Comparison of ENCODE assay signal across 34 mouse cellular contexts in the genomic region with DNA sequence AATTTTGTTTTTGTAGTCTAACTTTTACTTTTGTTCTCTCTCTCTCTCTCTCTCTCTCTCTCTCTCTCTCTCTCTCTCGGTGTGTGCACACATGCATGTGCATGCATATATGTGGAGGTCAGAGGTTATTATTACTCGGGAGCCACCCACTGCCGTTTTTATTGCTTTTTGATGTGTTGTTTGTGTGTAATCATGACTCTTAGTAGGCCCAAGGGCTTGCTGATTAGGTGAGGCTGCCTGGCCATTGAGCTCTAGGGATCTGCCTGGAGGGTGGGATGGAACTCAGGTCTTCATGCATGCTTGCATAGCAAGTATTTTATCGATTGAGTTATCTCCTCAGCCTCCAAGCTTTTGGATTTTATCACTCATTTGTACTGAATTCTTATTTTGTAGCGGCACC.
"Had no signal": no experiment of that assay in that cellular context is flagged by ENCODE, and none has a peak within 500 bp of the region (broad histone marks: within the 10 kb centered on the region; RNA-seq: fewer than 3 reads in every experiment).

No protein-coding gene starts in this region.

- H3K4me2 ChIP-seq: heart, embryonic 11.5 days; heart, embryonic 12.5 days; heart, embryonic 13.5 days; heart, embryonic 15.5 days; hindbrain, embryonic 12.5 days; hindbrain, embryonic 13.5 days; hindbrain, embryonic 14.5 days; hindbrain, embryonic 15.5 days; intestine, embryonic 15.5 days; kidney, embryonic 15.5 days had no signal

- H3K9ac ChIP-seq: heart, embryonic 12.5 days; heart, embryonic 13.5 days; heart, embryonic 15.5 days; hindbrain, embryonic 12.5 days; hindbrain, embryonic 13.5 days; hindbrain, embryonic 14.5 days; hindbrain, embryonic 15.5 days; intestine, embryonic 15.5 days; kidney, embryonic 15.5 days had no signal

- DNase-seq: heart, postnatal 10 days; heart, postnatal 36 days; heart, postnatal 4 days; kidney, adult 11 months; kidney, adult 18-20 months; kidney, adult 2 months; kidney, adult 8-10 months; kidney, adult 9 months; kidney, postnatal 10 days; kidney, postnatal 14 days; kidney, postnatal 25 days; kidney, postnatal 36 days; kidney, postnatal 4 days; layer of hippocampus, adult 9-11 months; layer of hippocampus, postnatal 36 days had no signal

- H3K27me3 ChIP-seq: heart, embryonic 12.5 days; heart, embryonic 13.5 days; heart, embryonic 15.5 days; hindbrain, embryonic 12.5 days; hindbrain, embryonic 13.5 days; hindbrain, embryonic 15.5 days; intestine, embryonic 15.5 days; kidney, embryonic 15.5 days had no signal

- H3K9me3 ChIP-seq: heart, embryonic 10.5 days; heart, embryonic 13.5 days; heart, embryonic 15.5 days; hindbrain, embryonic 12.5 days; hindbrain, embryonic 13.5 days; hindbrain, embryonic 15.5 days; intestine, embryonic 15.5 days; kidney, embryonic 15.5 days had no signal

- ATAC-seq: hindbrain, embryonic 16.5 days; hindbrain, postnatal 0 days; inflammation-experienced regulatory T-cells, adult 6 months; intestine, embryonic 15.5 days; intestine, embryonic 16.5 days; intestine, postnatal 0 days had no signal

- H3K4me1 ChIP-seq: hindbrain, embryonic 10.5 days; hindbrain, embryonic 12.5 days; hindbrain, embryonic 13.5 days; hindbrain, embryonic 15.5 days; intestine, embryonic 15.5 days; kidney, embryonic 15.5 days had no signal

- H3K4me3 ChIP-seq: heart, embryonic 10.5 days; heart, embryonic 12.5 days; heart, embryonic 13.5 days; heart, embryonic 15.5 days; hindbrain, embryonic 10.5 days; hindbrain, embryonic 12.5 days; hindbrain, embryonic 13.5 days; hindbrain, embryonic 15.5 days; intestine, embryonic 15.5 days; kidney, embryonic 15.5 days; layer of hippocampus, adult 2 months had no signal

- H3K27ac ChIP-seq: heart, embryonic 10.5 days; heart, embryonic 13.5 days; heart, embryonic 15.5 days; hindbrain, embryonic 10.5 days; hindbrain, embryonic 12.5 days; hindbrain, embryonic 13.5 days; hindbrain, embryonic 14.5 days; hindbrain, embryonic 15.5 days; hindbrain, postnatal 0 days; intestine, embryonic 15.5 days; kidney, embryonic 15.5 days; kidney, postnatal 0 days; layer of hippocampus, adult 2 months had no signal

- H3K36me3 ChIP-seq: heart, embryonic 10.5 days; heart, embryonic 12.5 days; heart, embryonic 15.5 days; hindbrain, embryonic 10.5 days; hindbrain, embryonic 12.5 days; hindbrain, embryonic 13.5 days; hindbrain, embryonic 15.5 days; intestine, embryonic 15.5 days; kidney, embryonic 15.5 days had no signal
